Mouse (Mus musculus): ENCODE measurements around the gene Slmap. TPM values are rescaled to one million over a fixed set of nuclear protein-coding genes. Genes with fewer than 3 reads are reported as not detected.
A peak's percentile ranks its signal among the peaks of the same experiment; 100 is the strongest.
"Not testable (repeated sequence)": the region's sequence is repeated elsewhere in the genome, so short reads cannot be mapped to it uniquely, and the experiment has no call there.

Gene Slmap
- total RNA-seq (2021) = 100 to 1,000 TPM; 113 to 116 TPM
- long read RNA-seq, experiment 1, full-length matches to known transcripts = 21 of 156 reads
- long read RNA-seq, experiment 1, partial matches to known transcripts = 26 of 156 reads
- long read RNA-seq, experiment 1, other reads (novel, unspliced or antisense) = 109 of 156 reads
- long read RNA-seq, experiment 2, full-length matches to known transcripts = 18 of 137 reads
- long read RNA-seq, experiment 2, partial matches to known transcripts = 19 of 137 reads
- long read RNA-seq, experiment 2, other reads (novel, unspliced or antisense) = 100 of 137 reads

GRCm38 (mm10) chr14:26534757-26535479, at the start of gene Slmap:
TSS of gene Slmap (minus strand) at chr14:26534931.
- no peak for TF ChIP-seq CTCF (IDR thresholded peaks at IDR 0.05)
- peak within 1 kb of the TSS; percentile 98 for H3K4me3 ChIP-seq
- DNase-seq (ENCODE audit: extremely low spot score in 1 of 2, low spot score in 2 of 2) = peak; percentile 98 to 99
- intact Hi-C loops (cut with DNase I) = loop anchor here (1.0 to 2.0 kb wide), 2 partner anchors 44 kb away; no protein-coding TSS in a partner anchor
- peak within 1 kb of the TSS; percentile 96 for H3K27ac ChIP-seq

DNA sequence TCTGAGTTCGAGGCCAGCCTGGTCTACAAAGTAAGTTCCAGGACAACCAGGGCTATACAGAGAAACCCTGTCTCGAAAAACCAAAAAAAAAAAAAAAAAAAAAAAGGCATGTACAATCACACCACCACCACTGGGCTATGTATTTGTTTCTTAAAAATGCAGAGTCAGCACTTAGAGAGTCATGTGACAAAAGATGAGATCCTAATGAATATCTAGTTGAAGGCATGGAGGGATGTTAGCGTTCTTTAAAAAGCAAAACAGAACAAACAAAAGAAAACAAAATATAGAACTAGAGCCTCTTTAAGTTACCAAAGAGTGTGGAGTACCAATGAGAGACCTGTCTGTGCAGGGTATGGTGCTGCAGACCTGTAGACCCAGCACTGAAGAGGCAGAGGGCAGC, 48.9 kb upstream of the Slmap start:
- Histone ChIP-seq H3K4me3 (no peak overlapping the region), H3K27ac (no peak overlapping the region)
- intact Hi-C loops (cut with DNase I) = no loop called here
- TF ChIP-seq CTCF (IDR thresholded peaks at IDR 0.05) = no peak; the same call in 1 of the 2 replicates
- no peak for DNase-seq (ENCODE audit: extremely low spot score in 1 of 2, low spot score in 2 of 2)

- no peak for TF ChIP-seq CTCF (IDR thresholded peaks at IDR 0.05)
- intact Hi-C loops (cut with DNase I) = loop anchor here (1.0 to 5.0 kb wide), 3 partner anchors 16 to 87 kb away; partner anchors contain the start of gene Slmap
- peak; percentile 88 to 89 for DNase-seq (ENCODE audit: extremely low spot score in 1 of 2, low spot score in 2 of 2)
- H3K27ac ChIP-seq = peak overlapping the region; percentile 100
- peak overlapping the region; percentile 89 for H3K4me3 ChIP-seq
These were observed 44.9 kb upstream of the Slmap start for GRCm38 (mm10) chr14:26579346-26580343.

- peak overlapping the region; percentile 61 for H3K27ac ChIP-seq
- H3K4me3 ChIP-seq = peak overlapping the region; percentile 89
- intact Hi-C loops (cut with DNase I) = loop anchor here (1.0 to 5.0 kb wide), 2 partner anchors 44 to 86 kb away; partner anchors contain the start of gene Slmap
These were observed 44.1 kb upstream of the Slmap start for GRCm38 (mm10) chr14:26578791-26579191.

DNA sequence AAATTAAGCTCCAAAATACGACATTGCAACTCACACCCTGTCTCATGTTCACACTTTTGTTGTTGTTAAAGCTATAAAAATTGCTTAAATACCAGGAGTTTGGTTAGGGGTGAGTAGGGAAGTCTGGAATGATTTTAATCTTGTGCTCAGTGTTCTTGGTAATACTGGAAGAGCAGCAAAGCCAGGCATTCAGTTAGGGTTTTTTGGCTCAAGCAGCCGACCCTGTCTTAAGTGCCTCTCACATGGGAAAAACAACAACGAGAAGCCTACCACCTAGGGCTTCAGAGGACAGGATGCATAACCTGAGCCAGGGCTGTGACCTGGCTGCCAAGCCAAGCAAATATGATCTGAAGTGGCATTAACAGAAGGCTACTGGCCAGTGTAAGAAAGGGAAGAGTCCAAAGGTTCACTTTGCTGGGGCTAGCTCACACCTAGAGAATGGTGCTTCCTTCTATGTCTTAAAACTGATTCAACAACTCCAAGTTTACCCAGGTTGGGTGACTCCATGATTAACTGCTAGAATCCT, 41.6 kb upstream of the Slmap start:
- DNase-seq (ENCODE audit: extremely low spot score in 1 of 2, low spot score in 2 of 2) = no peak
- intact Hi-C loops (cut with DNase I) = loop anchor here (5.0 kb wide), 1 partner anchor 84 kb away; no protein-coding TSS in a partner anchor
- no peak overlapping the region for H3K4me3 ChIP-seq
- TF ChIP-seq CTCF (IDR thresholded peaks at IDR 0.05) = no peak
- no peak overlapping the region for H3K27ac ChIP-seq

More at GRCm38 (mm10) chr14:26578791-26579191, 44.1 kb upstream of the Slmap start:
- no peak for DNase-seq (ENCODE audit: extremely low spot score in 1 of 2, low spot score in 2 of 2)
- TF ChIP-seq CTCF (IDR thresholded peaks at IDR 0.05) = no peak

DNA sequence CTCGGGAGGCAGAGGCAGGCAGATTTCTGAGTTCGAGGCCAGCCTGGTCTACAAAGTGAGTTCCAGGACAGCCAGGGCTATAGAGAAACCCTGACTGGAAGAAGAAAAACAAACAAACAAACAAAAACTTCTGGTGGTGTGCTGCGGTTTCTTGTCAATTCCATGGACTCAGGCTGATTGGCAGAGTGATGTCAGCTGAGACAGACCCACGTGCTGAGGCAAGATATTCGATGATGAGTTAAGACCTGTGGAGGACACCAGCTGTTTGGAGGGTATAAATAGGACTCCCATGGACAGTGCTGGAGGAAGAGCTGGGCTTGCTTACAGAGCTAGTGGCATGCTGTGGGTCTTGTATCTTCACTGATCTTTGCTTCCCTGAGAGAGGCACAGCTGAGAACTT, 38.8 kb upstream of the Slmap start, which contains the start of gene Dennd6a:
Dennd6a (plus strand) TSS at position 301 of the 400 bp plus-strand sequence.
- H3K4me3 ChIP-seq; DNase-seq (ENCODE audit: extremely low spot score in 1 of 2, low spot score in 2 of 2); intact Hi-C loops (cut with DNase I); H3K27ac ChIP-seq: not testable (repeated sequence)

DNA sequence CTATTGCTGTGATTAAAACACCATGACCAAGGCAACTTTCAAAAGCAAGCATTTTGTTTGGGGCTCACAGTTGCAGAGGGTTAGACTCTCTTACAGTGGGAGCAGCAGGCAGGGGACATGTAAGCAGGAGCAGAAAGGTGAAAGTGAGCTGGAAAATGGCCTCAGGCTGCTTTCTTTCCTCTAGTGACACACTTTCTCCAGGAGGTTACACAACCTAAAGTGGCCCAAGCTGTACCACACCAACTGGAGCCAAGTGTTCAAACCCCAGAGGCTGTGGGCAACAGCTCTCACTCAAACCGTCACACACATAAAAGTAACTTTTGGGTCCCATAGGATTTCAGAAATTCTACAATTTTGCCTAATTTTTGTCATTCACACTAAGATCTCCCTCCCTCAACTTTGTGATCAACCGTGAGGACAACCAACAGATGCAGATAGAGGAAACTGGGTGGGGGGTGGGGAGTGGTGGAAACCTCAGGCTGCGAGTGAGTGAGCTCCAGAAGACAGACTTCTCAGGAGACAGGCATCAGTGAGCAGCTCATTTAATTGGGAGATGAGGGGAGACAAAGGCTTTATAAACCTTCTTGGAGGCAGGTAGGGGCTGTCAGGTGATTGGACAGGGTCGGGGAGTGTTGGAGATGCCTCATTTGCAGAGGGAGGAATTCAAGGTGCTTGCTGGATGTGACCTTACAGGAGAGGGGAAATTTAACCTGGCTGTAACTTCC, 37.4 kb upstream of the Slmap start:
- TF ChIP-seq CTCF (IDR thresholded peaks at IDR 0.05) = no peak
- Histone ChIP-seq H3K4me3 (no peak overlapping the region), H3K27ac (no peak overlapping the region)
- intact Hi-C loops (cut with DNase I) = no loop called here
- no peak for DNase-seq (ENCODE audit: extremely low spot score in 1 of 2, low spot score in 2 of 2)

DNA sequence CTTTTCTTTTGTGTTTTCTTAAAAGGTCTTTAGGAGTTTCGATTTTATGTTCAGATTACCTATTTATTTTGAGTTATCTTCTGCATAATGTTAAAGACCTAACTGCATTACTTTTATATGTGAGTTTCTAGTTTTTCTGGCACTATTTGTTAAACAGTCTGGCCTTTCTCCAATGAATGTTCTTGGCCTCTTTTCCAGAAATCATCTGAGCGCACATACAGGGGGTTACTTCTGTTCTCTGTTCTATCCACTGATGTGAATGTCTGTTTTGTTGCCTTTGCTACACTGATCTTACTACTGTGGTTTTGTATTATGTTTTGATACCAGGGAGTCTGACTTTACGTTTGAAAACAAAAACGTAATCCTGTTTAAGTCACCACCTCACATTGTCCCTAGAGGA, 35.1 kb upstream of the Slmap start:
- DNase-seq (ENCODE audit: extremely low spot score in 1 of 2, low spot score in 2 of 2) = no peak
- Histone ChIP-seq H3K4me3 (no peak overlapping the region), H3K27ac (no peak overlapping the region)
- no peak for TF ChIP-seq CTCF (IDR thresholded peaks at IDR 0.05)
- intact Hi-C loops (cut with DNase I) = no loop called here

DNA sequence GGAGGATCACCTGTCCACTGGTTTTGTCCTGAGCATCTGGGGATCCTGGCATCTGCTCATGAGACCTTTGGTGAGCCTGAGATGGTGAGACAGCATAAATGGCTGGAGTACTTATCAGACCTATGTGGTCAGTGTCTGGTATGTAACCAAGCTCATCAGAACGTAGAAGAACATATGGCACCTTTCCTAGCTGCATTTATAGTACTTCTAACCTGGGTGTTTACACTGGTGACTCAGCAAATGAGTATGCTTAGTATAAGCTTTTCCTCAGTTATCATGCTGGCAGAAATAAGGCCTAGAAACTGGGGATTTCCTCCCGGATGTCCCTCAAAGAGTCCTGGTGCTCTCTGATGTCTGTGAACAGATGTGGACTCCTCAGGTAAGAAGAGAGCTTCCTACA, 27.5 kb upstream of the Slmap start:
- Histone ChIP-seq H3K4me3 (no peak overlapping the region), H3K27ac (no peak overlapping the region)
- intact Hi-C loops (cut with DNase I) = no loop called here
- no peak for DNase-seq (ENCODE audit: extremely low spot score in 1 of 2, low spot score in 2 of 2)
- TF ChIP-seq CTCF (IDR thresholded peaks at IDR 0.05) = no peak

GRCm38 (mm10) chr14:26558536-26558935, 23.8 kb upstream of the Slmap start:
- TF ChIP-seq CTCF (IDR thresholded peaks at IDR 0.05) = no peak
- DNase-seq (ENCODE audit: extremely low spot score in 1 of 2, low spot score in 2 of 2) = peak; percentile 26 to 32
- no peak overlapping the region for H3K4me3 ChIP-seq
- no peak overlapping the region for H3K27ac ChIP-seq
- intact Hi-C loops (cut with DNase I) = no loop called here

Measured in left cerebral cortex, adult 2 months (tissue).